Mouse (Mus musculus) midbrain, embryonic 13.5 days (tissue): Measurements from ENCODE around the gene Olfm2. TPM values are rescaled to one million over a fixed set of nuclear protein-coding genes. Genes with fewer than 3 reads are reported as not detected.

ENCODE experiments used
- ATAC-seq: fragments of 200-750 bp; cut with Nextera tagmentation; 2 replicates; pipeline ENCODE4 v1.8.0; 2017; ENCODE audit warnings: mild to moderate bottlenecking, moderate TSS enrichment, moderate library complexity
- H3K27ac ChIP-seq: fragments of 300-500 bp; sonication (generic); 2 replicates; pipeline ENCODE4 v1.5.1; 2015; ENCODE audit warnings: inconsistent platforms, mild to moderate bottlenecking, moderate library complexity
- H3K27me3 ChIP-seq: fragments of 300-500 bp; sonication (generic); 2 replicates; pipeline ENCODE4 v1.6.1; 2015; ENCODE audit warnings: mild to moderate bottlenecking, inconsistent platforms
- H3K36me3 ChIP-seq: fragments of 300-500 bp; sonication (generic); 2 replicates; pipeline ENCODE4 v1.6.1; 2015; ENCODE audit warnings: mild to moderate bottlenecking, inconsistent platforms
- H3K4me1 ChIP-seq: fragments of 300-500 bp; sonication (generic); replicated peaks from 2 replicates; pipeline ENCODE4 v1.6.1; 2015; ENCODE audit warnings: inconsistent platforms
- H3K4me2 ChIP-seq: fragments of 300-500 bp; sonication (generic); replicated peaks from 2 replicates; pipeline ENCODE4 v1.6.1; 2015; ENCODE audit warnings: moderate library complexity, mild to moderate bottlenecking, inconsistent platforms
- H3K4me3 ChIP-seq: fragments of 300-500 bp; sonication (generic); replicated peaks from 2 replicates; pipeline ENCODE4 v1.5.1; 2015; ENCODE audit warnings: mild to moderate bottlenecking, inconsistent platforms
- H3K9ac ChIP-seq: fragments of 300-500 bp; sonication (generic); replicated peaks from 2 replicates; pipeline ENCODE4 v1.6.1; 2015; ENCODE audit warnings: mild to moderate bottlenecking, inconsistent platforms
- H3K9me3 ChIP-seq: fragments of 300-500 bp; sonication (generic); 2 replicates; pipeline ENCODE4 v1.6.1; 2016; ENCODE audit warnings: mild to moderate bottlenecking, inconsistent platforms
- WGBS: fragments of 180-500 bp; shearing (Covaris S2); methylation state at CpG from one replicate; pipeline ENCODE4 v1.1.7; 2015; 5-methylcytosine and 5-hydroxymethylcytosine counted together
- polyA plus RNA-seq: library from polyadenylated mRNA; unstranded; fragments of >200 nt; fragmentation: Nextera tagmentation; extraction: Ambion mirVana; gene quantifications from 2 replicates; pipeline ENCODE4 v1.2.1, GENCODE M21; 2015

Olfm2 gene
- polyA plus RNA-seq, 1 experiment from 2014 or later, result 92.0 TPM

GRCm38 (mm10) chr9:20758896-20759295 lies 12.7 kb upstream of the Olfm2 start:
- 91% methylated on average over 6 of the region's 6 CpGs for WGBS

GRCm38 (mm10) chr9:20758243-20758642 lies 12.1 kb upstream of the Olfm2 start:
- 83% methylated on average over 2 of the region's 2 CpGs for WGBS
- no peak for ATAC-seq

More at GRCm38 (mm10) chr9:20758896-20759295, 12.7 kb upstream of the Olfm2 start:
- Histone ChIP-seq H3K27me3 (no peaks in the 10 kb centered on the region), H3K4me2 (no peak overlapping the region), H3K36me3 (no peaks in the 10 kb centered on the region), H3K4me1 (peaks cover 4% of the 10 kb centered on the region; the same call in 1 of the 2 replicates), H3K4me3 (no peak overlapping the region), H3K9ac (no peak overlapping the region), H3K27ac (no peak overlapping the region), H3K9me3 (no peaks in the 10 kb centered on the region)
- ATAC-seq, result no peak

GRCm38 (mm10) chr9:20757087-20757955 lies 11.2 kb upstream of the Olfm2 start:
- H3K27ac ChIP-seq, result no peak overlapping the region
- no peak overlapping the region for H3K4me3 ChIP-seq
- no peak overlapping the region for H3K4me2 ChIP-seq
- ATAC-seq, result no peak
- peaks cover 3% of the 10 kb centered on the region; the same call in 1 of the 2 replicates for H3K4me1 ChIP-seq
- no peaks in the 10 kb centered on the region for H3K9me3 ChIP-seq
- H3K27me3 ChIP-seq, result no peaks in the 10 kb centered on the region
- H3K9ac ChIP-seq, result no peak overlapping the region
- H3K36me3 ChIP-seq, result no peaks in the 10 kb centered on the region
- 62% methylated on average over 6 of the region's 6 CpGs for WGBS

More at GRCm38 (mm10) chr9:20758243-20758642, 12.1 kb upstream of the Olfm2 start:
- Histone ChIP-seq H3K27me3 (no peaks in the 10 kb centered on the region), H3K27ac (no peak overlapping the region), H3K9ac (no peak overlapping the region), H3K9me3 (no peaks in the 10 kb centered on the region), H3K4me1 (peaks cover 4% of the 10 kb centered on the region; the same call in 1 of the 2 replicates), H3K4me3 (no peak overlapping the region), H3K36me3 (no peaks in the 10 kb centered on the region), H3K4me2 (no peak overlapping the region)

- no peak for ATAC-seq
- Histone ChIP-seq H3K4me1 (no peaks in the 10 kb centered on the region), H3K36me3 (no peaks in the 10 kb centered on the region), H3K27ac (no peak overlapping the region), H3K9me3 (no peaks in the 10 kb centered on the region), H3K4me2 (no peak overlapping the region), H3K4me3 (no peak overlapping the region), H3K27me3 (no peaks in the 10 kb centered on the region), H3K9ac (no peak overlapping the region)
- WGBS, result 93% methylated on average over 4 of the region's 4 CpGs
These were observed 10.0 kb upstream of the Olfm2 start for GRCm38 (mm10) chr9:20756081-20756700.

GRCm38 (mm10) chr9:20754335-20754734 lies 8.2 kb upstream of the Olfm2 start:
- WGBS, result 80% methylated on average over 2 of the region's 2 CpGs

GRCm38 (mm10) chr9:20751477-20752029 lies 5.4 kb upstream of the Olfm2 start:
- Histone ChIP-seq H3K4me1 (peaks cover 11% of the 10 kb centered on the region), H3K27ac (no peak overlapping the region), H3K9ac (no peak overlapping the region), H3K36me3 (no peaks in the 10 kb centered on the region), H3K4me2 (no peak overlapping the region), H3K9me3 (no peaks in the 10 kb centered on the region), H3K27me3 (no peaks in the 10 kb centered on the region), H3K4me3 (no peak overlapping the region)
- 57% methylated on average over 6 of the region's 6 CpGs for WGBS
- peak; percentile 59 for ATAC-seq

More at GRCm38 (mm10) chr9:20754335-20754734, 8.2 kb upstream of the Olfm2 start:
- H3K4me3 ChIP-seq, result no peak overlapping the region
- no peaks in the 10 kb centered on the region for H3K9me3 ChIP-seq
- no peaks in the 10 kb centered on the region for H3K36me3 ChIP-seq
- no peaks in the 10 kb centered on the region for H3K27me3 ChIP-seq
- H3K27ac ChIP-seq, result no peak overlapping the region
- no peak for ATAC-seq
- no peak overlapping the region for H3K9ac ChIP-seq
- H3K4me2 ChIP-seq, result no peak overlapping the region
- no peaks in the 10 kb centered on the region for H3K4me1 ChIP-seq

- no peak overlapping the region for H3K27ac ChIP-seq
- no peak overlapping the region for H3K4me3 ChIP-seq
- H3K9ac ChIP-seq, result no peak overlapping the region
- no peak for ATAC-seq
- peaks cover 29% of the 10 kb centered on the region for H3K4me1 ChIP-seq
- no peaks in the 10 kb centered on the region for H3K9me3 ChIP-seq
- peaks cover 17% of the 10 kb centered on the region for H3K27me3 ChIP-seq
- WGBS, result 84% methylated on average over 5 of the region's 5 CpGs
- no peaks in the 10 kb centered on the region for H3K36me3 ChIP-seq
- no peak overlapping the region for H3K4me2 ChIP-seq
These were observed 3.1 kb upstream of the Olfm2 start for GRCm38 (mm10) chr9:20749213-20749612.

- Histone ChIP-seq H3K4me2 (no peak overlapping the region), H3K9me3 (no peaks in the 10 kb centered on the region), H3K4me3 (no peak overlapping the region), H3K36me3 (no peaks in the 10 kb centered on the region), H3K27me3 (peaks cover 20% of the 10 kb centered on the region), H3K4me1 (peaks cover 29% of the 10 kb centered on the region), H3K27ac (no peak overlapping the region), H3K9ac (no peak overlapping the region)
- no peak for ATAC-seq
- 90% methylated on average over 3 of the region's 3 CpGs for WGBS
These were observed 2.4 kb upstream of the Olfm2 start for GRCm38 (mm10) chr9:20748540-20748939.

- 10% methylated on average over 3 of the region's 3 CpGs for WGBS
These were observed 1.5 kb upstream of the Olfm2 start for GRCm38 (mm10) chr9:20747682-20748081.

GRCm38 (mm10) chr9:20745129-20745966 lies 801 bp downstream of the Olfm2 start:
- no peak overlapping the region; the same call in 1 of the 2 replicates for H3K27ac ChIP-seq
- peaks cover 29% of the 10 kb centered on the region for H3K4me1 ChIP-seq
- peaks cover 32% of the 10 kb centered on the region for H3K27me3 ChIP-seq
- H3K36me3 ChIP-seq, result peaks cover 4% of the 10 kb centered on the region; the same call in 1 of the 2 replicates
- ATAC-seq, result peak; percentile 48
- peak overlapping the region; percentile 81 for H3K9ac ChIP-seq
- H3K4me3 ChIP-seq, result peak overlapping the region; percentile 59
- H3K4me2 ChIP-seq, result peak overlapping the region; percentile 76
- WGBS, result 7% methylated on average over 17 of the region's 17 CpGs
- H3K9me3 ChIP-seq, result no peaks in the 10 kb centered on the region

More at GRCm38 (mm10) chr9:20747682-20748081, 1.5 kb upstream of the Olfm2 start:
- ATAC-seq, result no peak
- H3K9ac ChIP-seq, result no peak overlapping the region
- H3K4me2 ChIP-seq, result no peak overlapping the region
- peaks cover 29% of the 10 kb centered on the region for H3K4me1 ChIP-seq
- H3K9me3 ChIP-seq, result no peaks in the 10 kb centered on the region
- peak overlapping the region; percentile 25; the same call in 1 of the 2 replicates for H3K27ac ChIP-seq
- peaks cover 20% of the 10 kb centered on the region for H3K27me3 ChIP-seq
- H3K4me3 ChIP-seq, result no peak overlapping the region
- H3K36me3 ChIP-seq, result no peaks in the 10 kb centered on the region

GRCm38 (mm10) chr9:20743946-20744738 lies 2.0 kb downstream of the Olfm2 start:
- Histone ChIP-seq H3K4me2 (peak overlapping the region; percentile 76), H3K27me3 (peaks cover 40% of the 10 kb centered on the region), H3K4me3 (peak overlapping the region; percentile 59), H3K36me3 (peaks cover 4% of the 10 kb centered on the region; the same call in 1 of the 2 replicates), H3K9ac (no peak overlapping the region), H3K4me1 (peaks cover 29% of the 10 kb centered on the region), H3K9me3 (no peaks in the 10 kb centered on the region), H3K27ac (no peak overlapping the region)
- 8% methylated on average over 22 of the region's 22 CpGs for WGBS
- no peak for ATAC-seq
